Mouse (Mus musculus) cerebellum, adult 11-12 months (tissue): Measurements from ENCODE around the gene Gm11937.
A peak's percentile ranks its signal among the peaks of the same experiment; 100 is the strongest.
"Not testable (repeated sequence)": the region's sequence is repeated elsewhere in the genome, so short reads cannot be mapped to it uniquely, and the experiment has no call there.

Source experiments
- DNase-seq: peaks from one replicate; pipeline ENCODE4 v3.0.0; 2022

Gm11937 gene

GRCm38 (mm10) chr11:99610089-99610488, at the start of gene Gm11937:
TSS of gene Gm11937 (minus strand) at chr11:99610189.
- DNase-seq, result not testable (repeated sequence)

- no peak for DNase-seq
These were observed 49.3 kb upstream of the Gm11937 start for GRCm38 (mm10) chr11:99659256-99659655.

- peak; percentile 1 for DNase-seq
These were observed 48.5 kb upstream of the Gm11937 start, which contains the start of gene Gm11563 for GRCm38 (mm10) chr11:99658467-99659010. TSS of gene Gm11563 (minus strand) at chr11:99658960.

- no peak for DNase-seq
These were observed 47.1 kb upstream of the Gm11937 start for GRCm38 (mm10) chr11:99657051-99657450.

- no peak for DNase-seq
These were observed 40.1 kb upstream of the Gm11937 start, which contains the start of gene Gm11555 for GRCm38 (mm10) chr11:99650136-99650535. TSS of gene Gm11555 (minus strand) at chr11:99650236.

GRCm38 (mm10) chr11:99646444-99646843, 36.5 kb upstream of the Gm11937 start:
- no peak for DNase-seq

- DNase-seq, result no peak
These were observed 34.4 kb upstream of the Gm11937 start for GRCm38 (mm10) chr11:99644351-99644750.

GRCm38 (mm10) chr11:99643635-99644139, 33.7 kb upstream of the Gm11937 start, which contains the start of gene Krtap4-7:
TSS of gene Krtap4-7 (minus strand) at chr11:99644089.
- not testable (repeated sequence) for DNase-seq

GRCm38 (mm10) chr11:99640926-99641325, 30.9 kb upstream of the Gm11937 start:
- DNase-seq, result no peak

GRCm38 (mm10) chr11:99637086-99637485, 27.1 kb upstream of the Gm11937 start:
- DNase-seq, result no peak

- DNase-seq, result no peak
These were observed 24.7 kb upstream of the Gm11937 start, which contains the start of gene Krtap4-2 for GRCm38 (mm10) chr11:99634653-99635134. TSS of gene Krtap4-2 (minus strand) at chr11:99635084.

- no peak for DNase-seq
These were observed 23.3 kb upstream of the Gm11937 start for GRCm38 (mm10) chr11:99633293-99633692.

- DNase-seq, result no peak
These were observed 20.9 kb upstream of the Gm11937 start for GRCm38 (mm10) chr11:99630890-99631289.

- DNase-seq, result no peak
These were observed 18.1 kb upstream of the Gm11937 start, which contains the start of gene Krtap4-1 for GRCm38 (mm10) chr11:99628138-99628537. TSS of gene Krtap4-1 (minus strand) at chr11:99628238.

GRCm38 (mm10) chr11:99620335-99620734, 10.3 kb upstream of the Gm11937 start, which contains the start of gene Gm11562:
TSS of gene Gm11562 (minus strand) at chr11:99620435.
- no peak for DNase-seq

- DNase-seq, result no peak
These were observed 4.9 kb upstream of the Gm11937 start, which contains the start of gene Krtap2-4 for GRCm38 (mm10) chr11:99614796-99615363. TSS of gene Krtap2-4 (minus strand) at chr11:99614846.

- peak; percentile 34 for DNase-seq
These were observed 863 bp downstream of the Gm11937 start for GRCm38 (mm10) chr11:99609126-99609525.

- not testable (repeated sequence) for DNase-seq
These were observed 6.8 kb downstream of the Gm11937 start, which contains the start of gene Gm11938 for GRCm38 (mm10) chr11:99603208-99603607. TSS of gene Gm11938 (minus strand) at chr11:99603308.

GRCm38 (mm10) chr11:99597742-99598141, 12.2 kb downstream of the Gm11937 start, which contains the start of gene Krtap9-3:
TSS of gene Krtap9-3 (minus strand) at chr11:99598105.
- DNase-seq, result not testable (repeated sequence)

GRCm38 (mm10) chr11:99590981-99591380, 19.0 kb downstream of the Gm11937 start, which contains the start of gene Krtap1-3:
TSS of gene Krtap1-3 (minus strand) at chr11:99591339.
- no peak for DNase-seq

GRCm38 (mm10) chr11:99585096-99585495, 24.9 kb downstream of the Gm11937 start:
- no peak for DNase-seq

GRCm38 (mm10) chr11:99583245-99583704, 26.7 kb downstream of the Gm11937 start, which contains the start of gene Krtap1-4:
TSS of gene Krtap1-4 (minus strand) at chr11:99583654.
- DNase-seq, result no peak

GRCm38 (mm10) chr11:99581564-99581963, 28.4 kb downstream of the Gm11937 start:
- DNase-seq, result no peak
